Mouse (Mus musculus) c-Kit-negative CD71-positive TER-119-positive erythroid progenitor cells, embryonic 14.5 days (primary cell): ENCODE data around the gene Slc25a44.

ENCODE experiments used
- DNase-seq: peaks from one replicate; pipeline ENCODE4 v3.0.0-alpha.2; 2013; ENCODE audit warnings: low read depth, low spot score

The Slc25a44 gene

GRCm38 (mm10) chr3:88424605-88425329, at the start of gene Slc25a44:
Gene Slc25a44 (minus strand): TSS chr3:88425139.
- peak; percentile 99 for DNase-seq

DNA sequence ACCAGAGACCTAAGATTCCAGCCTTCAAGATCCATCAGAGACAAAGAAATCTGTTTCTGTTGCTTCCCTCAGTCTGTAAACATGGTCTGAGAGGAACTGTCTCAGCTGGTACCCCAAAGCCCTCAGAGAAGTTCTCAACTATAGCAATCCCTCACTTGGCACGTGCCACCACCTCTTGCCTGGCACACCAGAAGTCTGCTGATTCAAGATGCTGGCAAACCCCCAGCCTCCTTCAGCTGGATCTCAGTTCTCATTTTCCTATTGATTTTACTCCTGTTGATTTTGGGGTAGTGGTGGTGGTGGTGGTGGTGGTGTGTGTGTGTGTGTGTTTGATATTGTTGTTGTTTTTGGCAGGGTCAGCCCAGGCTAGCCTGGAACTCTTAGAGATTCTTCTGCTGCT, 48.6 kb upstream of the Slc25a44 start:
- no peak for DNase-seq

- DNase-seq, result no peak
Observed at GRCm38 (mm10) chr3:88473020-88473419, 48.1 kb upstream of the Slc25a44 start.

DNA sequence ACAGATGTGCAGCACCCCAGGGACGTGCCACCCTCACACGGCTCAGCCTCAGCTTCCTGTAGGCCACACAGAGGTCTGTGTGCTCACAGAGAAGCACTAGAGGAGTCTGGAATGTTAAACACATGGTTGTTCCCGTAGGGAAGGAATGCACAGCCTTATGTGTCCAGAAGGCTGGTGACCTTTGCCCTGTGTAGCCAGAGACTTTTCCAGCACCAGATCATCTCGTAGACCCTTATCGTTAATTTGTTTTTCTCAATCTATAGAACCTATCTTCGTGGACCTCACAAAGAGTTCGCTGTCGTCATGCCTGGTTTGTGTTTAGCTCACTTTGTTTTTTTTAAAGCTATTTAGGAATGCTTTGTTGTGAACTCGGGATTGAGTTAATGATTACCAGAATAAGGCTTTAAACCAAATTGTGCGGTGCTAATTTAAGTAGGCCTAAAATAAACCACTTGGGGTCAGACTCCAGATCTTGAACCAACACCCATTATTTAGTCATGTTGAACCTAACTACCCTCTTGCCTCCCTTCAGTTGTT, 46.1 kb upstream of the Slc25a44 start:
- DNase-seq, result no peak

- DNase-seq, result no peak
Observed at GRCm38 (mm10) chr3:88469466-88469865, 44.5 kb upstream of the Slc25a44 start.

GRCm38 (mm10) chr3:88467116-88467824, 42.3 kb upstream of the Slc25a44 start:
- peak; percentile 78 for DNase-seq

- DNase-seq, result no peak
Observed at GRCm38 (mm10) chr3:88465127-88465526, 40.2 kb upstream of the Slc25a44 start.

GRCm38 (mm10) chr3:88464425-88464824, 39.5 kb upstream of the Slc25a44 start:
- DNase-seq, result no peak

GRCm38 (mm10) chr3:88460983-88461696, 36.2 kb upstream of the Slc25a44 start, which contains the start of gene Sema4a:
Gene Sema4a (minus strand): TSS chr3:88461182.
- DNase-seq, result no peak

DNA sequence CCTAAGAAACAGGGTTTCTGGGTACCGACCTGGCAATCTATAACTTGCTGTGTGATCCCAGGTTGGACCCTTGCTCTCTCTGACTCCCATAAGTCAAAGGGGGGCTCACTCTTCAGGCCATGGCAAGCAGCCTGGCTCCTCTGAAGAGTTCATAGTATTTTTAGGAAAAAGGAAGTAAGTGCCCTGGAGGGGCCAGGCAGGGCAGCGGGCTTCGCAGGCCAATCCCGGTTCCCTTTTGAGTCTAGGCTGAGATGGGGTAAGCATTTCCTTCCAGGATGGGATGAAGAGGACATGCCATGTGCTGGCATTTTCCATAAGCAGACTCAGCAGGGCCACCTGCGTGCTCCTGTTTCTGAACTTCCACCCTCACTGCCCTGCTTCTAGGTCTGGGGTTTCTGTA, 35.1 kb upstream of the Slc25a44 start:
- DNase-seq, result no peak

DNA sequence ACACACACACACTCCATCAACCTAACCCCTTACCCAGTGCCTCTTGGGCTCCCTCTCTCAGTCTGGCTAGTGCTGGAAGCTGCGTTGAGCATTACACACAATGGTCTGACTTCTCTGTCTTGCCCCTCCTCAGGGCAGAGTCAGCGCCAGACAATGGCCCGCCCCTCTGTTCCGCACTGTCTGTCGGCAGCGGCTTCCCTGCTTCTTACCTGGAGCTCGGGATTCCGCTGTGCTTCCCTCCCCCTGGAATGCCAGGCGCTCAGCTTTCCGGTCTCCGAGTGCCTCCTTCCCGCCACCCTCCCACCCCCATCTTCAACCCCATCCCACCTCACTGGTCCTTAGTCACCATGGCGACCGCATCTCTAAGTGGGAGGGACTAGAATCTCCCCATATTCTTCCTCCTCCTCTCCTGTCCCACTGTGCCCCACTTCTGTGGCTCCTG, 33.9 kb upstream of the Slc25a44 start:
- DNase-seq, result no peak

DNA sequence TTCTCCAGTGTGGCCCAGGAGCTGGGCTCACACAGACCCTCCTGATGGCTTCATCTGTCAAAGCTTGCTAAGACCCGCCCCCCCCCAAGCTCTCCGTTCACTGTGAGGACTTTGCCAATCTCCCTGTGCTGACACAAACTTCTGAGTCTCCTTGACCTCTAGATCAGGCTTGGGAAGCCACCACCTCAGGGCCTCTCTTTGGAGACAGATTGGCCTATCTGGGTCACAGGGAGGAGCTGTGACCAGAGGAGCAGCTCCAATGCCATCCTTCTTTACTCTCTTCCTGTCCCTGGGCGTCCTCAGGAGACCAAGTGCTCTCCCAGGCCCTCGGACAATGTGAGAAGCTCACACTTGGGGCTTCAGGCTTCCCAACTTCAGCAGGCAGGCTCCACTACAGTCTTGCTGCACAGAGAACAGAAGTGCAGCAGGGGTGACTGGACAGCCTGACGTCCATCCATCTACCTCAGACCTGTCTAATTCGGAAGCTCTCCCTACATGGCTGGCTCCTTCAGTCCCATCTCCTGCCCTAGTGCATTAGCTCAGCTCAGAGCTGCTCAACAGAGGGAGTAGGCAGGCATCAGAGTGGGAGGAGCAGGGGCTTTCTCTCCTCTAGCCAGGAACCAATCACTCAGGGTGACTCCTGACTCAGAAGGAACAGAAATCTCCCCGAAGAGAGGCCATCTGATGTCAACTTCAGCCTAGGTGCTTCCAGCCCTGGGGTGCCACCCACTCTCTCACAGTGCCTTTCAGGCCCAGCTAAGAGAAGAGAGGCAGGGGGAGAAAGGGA, 32.0 kb upstream of the Slc25a44 start:
- DNase-seq, result no peak

- no peak for DNase-seq
Observed at GRCm38 (mm10) chr3:88456313-88456712, 31.4 kb upstream of the Slc25a44 start.

DNA sequence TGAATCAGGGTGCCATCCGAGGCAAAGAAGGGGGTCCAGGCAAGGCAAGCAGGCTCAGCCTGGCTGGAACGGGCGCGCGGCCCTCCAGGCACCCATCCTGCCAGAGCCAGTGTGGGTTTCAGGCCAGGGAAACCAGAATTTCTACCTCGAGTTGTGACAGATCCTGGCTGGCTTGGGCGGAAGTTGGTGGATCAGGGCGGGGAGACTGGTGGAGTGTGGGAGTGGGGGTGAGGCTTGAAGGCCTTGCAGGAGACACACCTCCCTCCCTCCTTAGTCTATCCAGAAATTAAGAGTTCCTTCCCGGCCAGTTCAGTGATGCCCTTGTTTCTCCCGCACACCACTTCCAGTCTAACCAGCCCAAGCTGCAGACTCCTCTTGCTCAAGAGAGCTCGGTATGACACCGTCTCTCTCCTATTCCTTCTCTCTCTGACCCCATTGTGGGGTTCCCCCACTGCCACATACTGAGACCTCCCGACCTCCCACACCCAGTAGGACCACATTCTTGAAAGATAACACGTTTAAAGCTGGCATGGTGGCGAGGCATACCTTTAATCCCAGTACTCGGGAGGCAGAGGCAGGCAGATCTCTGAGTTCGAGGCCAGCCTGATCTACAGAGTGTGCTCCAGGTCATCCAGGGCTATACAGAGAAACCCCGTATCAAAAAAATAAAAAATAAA, 30.8 kb upstream of the Slc25a44 start:
- DNase-seq, result no peak

DNA sequence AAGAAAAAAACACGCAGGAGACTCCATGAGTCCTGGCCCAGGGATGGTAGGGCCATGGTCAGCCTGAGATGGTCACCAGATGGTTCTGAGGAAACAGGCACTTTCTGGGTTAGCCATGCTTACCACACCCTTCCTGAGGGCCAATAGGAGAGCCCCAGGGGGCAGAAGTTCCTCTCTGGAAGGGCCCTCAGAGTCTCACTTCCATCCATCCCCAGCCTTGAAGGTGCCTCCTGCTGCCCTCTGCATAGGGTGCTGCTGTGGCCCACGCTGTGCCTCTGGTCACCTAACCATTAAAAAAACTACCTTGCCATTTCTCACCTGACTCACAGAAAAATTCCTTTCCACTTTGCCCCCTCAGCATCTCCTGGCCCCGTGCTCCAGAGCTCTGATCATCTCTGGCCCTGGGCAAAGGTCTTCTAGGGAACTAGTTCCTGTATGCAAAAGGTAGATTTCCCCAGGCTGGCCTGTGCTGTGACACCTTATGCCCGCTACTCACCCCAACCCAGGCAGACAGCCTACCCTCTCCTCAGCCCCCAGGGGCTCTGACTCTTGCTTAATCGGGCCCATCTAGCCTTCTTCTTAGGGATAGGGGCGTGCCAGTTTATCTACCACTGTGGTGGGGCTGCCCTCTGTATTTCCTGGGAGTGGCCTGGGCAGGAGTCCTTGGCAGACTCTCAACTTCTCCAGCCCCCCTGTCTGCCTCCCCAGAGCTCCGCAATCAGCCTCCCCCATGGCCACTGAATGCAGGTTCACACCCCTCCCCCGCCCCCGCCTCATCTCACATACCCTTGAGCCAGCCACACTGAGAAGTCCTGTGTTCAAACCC, 30.0 kb upstream of the Slc25a44 start:
- DNase-seq, result no peak

GRCm38 (mm10) chr3:88453986-88454385, 29.0 kb upstream of the Slc25a44 start:
- DNase-seq, result no peak

GRCm38 (mm10) chr3:88453369-88453768, 28.4 kb upstream of the Slc25a44 start:
- DNase-seq, result no peak

- no peak for DNase-seq
Observed at GRCm38 (mm10) chr3:88452716-88453115, 27.8 kb upstream of the Slc25a44 start.

- no peak for DNase-seq
Observed at GRCm38 (mm10) chr3:88452246-88452645, 27.3 kb upstream of the Slc25a44 start.
